Mouse (Mus musculus): ENCODE measurements around the gene Vgll4. TPM values are rescaled to one million over a fixed set of nuclear protein-coding genes. Genes with fewer than 3 reads are reported as not detected.

Vgll4 gene
- total and polyA plus RNA-seq, 3 experiments, result 34.6 to 73.7 (median 37.3) TPM

- Histone ChIP-seq H3K4me3 (replicated peaks in 1 of 3; ENCODE audit: low read depth in 2 of 3, low read length in 2 of 3, poor library complexity in 1 of 3) (no peak overlapping the region), H3K27me3 (replicated peaks) (no peaks in the 10 kb centered on the region), H3K9me3 (replicated peaks; ENCODE audit: low read length) (peaks cover 9% of the 10 kb centered on the region), H3K4me2 (ENCODE audit: insufficient read depth, low read depth, poor library complexity, severe bottlenecking) (no peak overlapping the region), H3K4me1 (ENCODE audit: control insufficient read depth in 1 of 2, insufficient read depth in 2 of 2) (peaks cover 30 to 64% of the 10 kb centered on the region in 2 experiments), H3K9ac (ENCODE audit: insufficient read depth, low read depth) (no peak overlapping the region), H3K27ac (ENCODE audit: insufficient read depth, low read depth) (no peak overlapping the region), H3K79me2 (replicated peaks; ENCODE audit: control insufficient read depth, extremely low read depth, insufficient read depth, poor library complexity, severe bottlenecking) (peaks cover 81% of the 10 kb centered on the region), H3K36me3 (replicated peaks in 1 of 2; ENCODE audit: control insufficient read depth in 1 of 2, insufficient read depth in 1 of 2, low read length in 1 of 2) (peaks cover 3 to 54% of the 10 kb centered on the region in 2 experiments)
- no peak for DNase-seq (ENCODE audit: extremely low read depth)
- dilution Hi-C loops (cut with MboI; ENCODE audit: extremely low pct_ligation_motif_present, extremely low pct_unique_long_range_greater_than_20kb, low sequenced_read_pairs), result no loop called here
- no peak for TF ChIP-seq JUND (conservative IDR thresholded peaks at IDR 0.05; ENCODE audit: low read depth, low read length)
- no peak for TF ChIP-seq EP300 (IDR thresholded peaks at IDR 0.05; ENCODE audit: low read length)
- no peak for TF ChIP-seq ZKSCAN1 (IDR thresholded peaks at IDR 0.05; ENCODE audit: borderline replicate concordance, low read depth, low read length)
- TF ChIP-seq PAX5 (IDR thresholded peaks at IDR 0.05; ENCODE audit: low read length), result no peak
- TF ChIP-seq MAX (IDR thresholded peaks at IDR 0.05; ENCODE audit: low read length), result no peak
- no peak for TF ChIP-seq SMC3 (IDR thresholded peaks at IDR 0.05; ENCODE audit: low read depth, low read length)
- no peak for TF ChIP-seq CTCF (conservative IDR thresholded peaks at IDR 0.05 in 1 of 2, IDR thresholded peaks at IDR 0.05 in 1 of 2; ENCODE audit: low read depth in 2 of 2, low read length in 2 of 2)
- TF ChIP-seq MAZ (IDR thresholded peaks at IDR 0.05; ENCODE audit: low read depth, low read length), result no peak
- TF ChIP-seq RAD21 (IDR thresholded peaks at IDR 0.05; ENCODE audit: low read depth, low read length), result no peak
- TF ChIP-seq E2F4 (IDR thresholded peaks at IDR 0.05; ENCODE audit: insufficient replicate concordance, low read depth, low read length), result no peak
- TF ChIP-seq CHD2 (IDR thresholded peaks at IDR 0.05; ENCODE audit: low read length), result no peak
- no peak for TF ChIP-seq BHLHE40 (IDR thresholded peaks at IDR 0.05; ENCODE audit: low read depth, low read length)
- no peak for TF ChIP-seq MEF2A (IDR thresholded peaks at IDR 0.05; ENCODE audit: borderline replicate concordance, low read depth, low read length)
- no peak for TF ChIP-seq MYC (IDR thresholded peaks at IDR 0.05; ENCODE audit: low read depth, low read length)
- TF ChIP-seq USF1 (IDR thresholded peaks at IDR 0.05; ENCODE audit: low read depth, low read length), result no peak
- TF ChIP-seq ELF1 (IDR thresholded peaks at IDR 0.05; ENCODE audit: low read depth, low read length), result no peak
- in situ Hi-C loops (cut with MboI; ENCODE audit: low pct_ligation_motif_present, low pct_unique_long_range_greater_than_20kb, low sequenced_read_pairs), result no loop called here
Observed at GRCm38 (mm10) chr6:114896281-114896680, 73.5 kb downstream of the Vgll4 start.

GRCm38 (mm10) chr6:114895191-114895590, 74.6 kb downstream of the Vgll4 start:
- no peak overlapping the region for H3K27ac ChIP-seq (ENCODE audit: insufficient read depth, low read depth)
- in situ Hi-C loops (cut with MboI; ENCODE audit: low pct_ligation_motif_present, low pct_unique_long_range_greater_than_20kb, low sequenced_read_pairs), result no loop called here
- H3K4me2 ChIP-seq (ENCODE audit: insufficient read depth, low read depth, poor library complexity, severe bottlenecking), result no peak overlapping the region
- no peak overlapping the region for H3K4me3 ChIP-seq (replicated peaks in 1 of 3; ENCODE audit: low read depth in 2 of 3, low read length in 2 of 3, poor library complexity in 1 of 3)
- peaks cover 6 to 59% of the 10 kb centered on the region in 2 experiments for H3K36me3 ChIP-seq (replicated peaks in 1 of 2; ENCODE audit: control insufficient read depth in 1 of 2, insufficient read depth in 1 of 2, low read length in 1 of 2)
- H3K4me1 ChIP-seq (ENCODE audit: control insufficient read depth in 1 of 2, insufficient read depth in 2 of 2), result peaks cover 39 to 72% of the 10 kb centered on the region in 2 experiments
- TF ChIP-seq CTCF (conservative IDR thresholded peaks at IDR 0.05 in 1 of 2, IDR thresholded peaks at IDR 0.05 in 1 of 2; ENCODE audit: low read depth in 2 of 2, low read length in 2 of 2) (no peak), USF2 (conservative IDR thresholded peaks at IDR 0.05; ENCODE audit: low read depth, low read length) (no peak), RCOR1 (conservative IDR thresholded peaks at IDR 0.05; ENCODE audit: low read depth, low read length) (no peak), MXI1 (IDR thresholded peaks at IDR 0.05; ENCODE audit: low read depth, low read length) (no peak), ZC3H11A (IDR thresholded peaks at IDR 0.05; ENCODE audit: low read depth, low read length) (no peak), KAT2A (IDR thresholded peaks at IDR 0.05; ENCODE audit: insufficient replicate concordance, low read length) (no peak), SMC3 (IDR thresholded peaks at IDR 0.05; ENCODE audit: low read depth, low read length) (no peak), BHLHE40 (IDR thresholded peaks at IDR 0.05; ENCODE audit: low read depth, low read length) (no peak), MAFK (IDR thresholded peaks at IDR 0.05; ENCODE audit: insufficient replicate concordance, low read length) (no peak), POLR2AphosphoS2 (IDR thresholded peaks at IDR 0.05; ENCODE audit: low read depth, low read length) (no peak), ELF1 (IDR thresholded peaks at IDR 0.05; ENCODE audit: low read depth, low read length) (no peak), CHD2 (IDR thresholded peaks at IDR 0.05; ENCODE audit: low read length) (no peak), EP300 (IDR thresholded peaks at IDR 0.05; ENCODE audit: low read length) (no peak), JUND (conservative IDR thresholded peaks at IDR 0.05; ENCODE audit: low read depth, low read length) (no peak)
- H3K79me2 ChIP-seq (replicated peaks; ENCODE audit: control insufficient read depth, extremely low read depth, insufficient read depth, poor library complexity, severe bottlenecking), result peaks cover 85% of the 10 kb centered on the region
- no peak overlapping the region for H3K9ac ChIP-seq (ENCODE audit: insufficient read depth, low read depth)
- no peak for DNase-seq (ENCODE audit: extremely low read depth)
- dilution Hi-C loops (cut with MboI; ENCODE audit: extremely low pct_ligation_motif_present, extremely low pct_unique_long_range_greater_than_20kb, low sequenced_read_pairs), result no loop called here
- H3K27me3 ChIP-seq (replicated peaks), result no peaks in the 10 kb centered on the region
- peaks cover 9% of the 10 kb centered on the region for H3K9me3 ChIP-seq (replicated peaks; ENCODE audit: low read length)

All from CH12.LX (cell line).